Mouse (Mus musculus): ENCODE data around the gene Ppp1r2. TPM values are rescaled to one million over a fixed set of nuclear protein-coding genes. Genes with fewer than 3 reads are reported as not detected.
A peak's percentile ranks its signal among the peaks of the same experiment; 100 is the strongest.

The Ppp1r2 gene
- polyA plus RNA-seq, 1 experiment from 2014 or later, result 87.7 TPM

- peaks cover 10% of the 10 kb centered on the region for H3K36me3 ChIP-seq
- H3K4me1 ChIP-seq, result no peaks in the 10 kb centered on the region
- no peak overlapping the region for H3K4me2 ChIP-seq
- H3K27me3 ChIP-seq, result no peaks in the 10 kb centered on the region
- no peak for ATAC-seq (replicated peaks; ENCODE audit: low FRiP score)
- H3K27ac ChIP-seq, result no peak overlapping the region
- H3K9me3 ChIP-seq (replicated peaks), result no peaks in the 10 kb centered on the region
- no peak overlapping the region for H3K9ac ChIP-seq
- no peak overlapping the region for H3K4me3 ChIP-seq (replicated peaks)
- WGBS, result 77% methylated on average over 7 of the region's 7 CpGs
These were observed 27.6 kb downstream of the Ppp1r2 start for GRCm38 (mm10) chr16:31247442-31247841.

GRCm38 (mm10) chr16:31244053-31244452, 31.0 kb downstream of the Ppp1r2 start:
- Histone ChIP-seq H3K36me3 (no peaks in the 10 kb centered on the region), H3K4me3 (replicated peaks) (no peak overlapping the region), H3K27ac (no peak overlapping the region), H3K27me3 (no peaks in the 10 kb centered on the region), H3K9me3 (replicated peaks) (no peaks in the 10 kb centered on the region), H3K4me2 (no peak overlapping the region), H3K4me1 (no peaks in the 10 kb centered on the region), H3K9ac (no peak overlapping the region)
- WGBS, result 80% methylated on average over 3 of the region's 3 CpGs
- no peak for ATAC-seq (replicated peaks; ENCODE audit: low FRiP score)

- H3K9ac ChIP-seq, result no peak overlapping the region
- no peak overlapping the region for H3K27ac ChIP-seq
- 80% methylated on average over 9 of the region's 9 CpGs for WGBS
- H3K4me3 ChIP-seq (replicated peaks), result no peak overlapping the region
- no peaks in the 10 kb centered on the region for H3K9me3 ChIP-seq (replicated peaks)
- ATAC-seq (replicated peaks; ENCODE audit: low FRiP score), result no peak
- H3K4me2 ChIP-seq, result no peak overlapping the region
- H3K27me3 ChIP-seq, result no peaks in the 10 kb centered on the region
- H3K36me3 ChIP-seq, result no peaks in the 10 kb centered on the region
- H3K4me1 ChIP-seq, result no peaks in the 10 kb centered on the region
These were observed 33.6 kb downstream of the Ppp1r2 start for GRCm38 (mm10) chr16:31241433-31241832.

- Histone ChIP-seq H3K27ac (no peak overlapping the region), H3K4me1 (peaks cover 5% of the 10 kb centered on the region), H3K36me3 (no peaks in the 10 kb centered on the region), H3K4me2 (no peak overlapping the region), H3K4me3 (replicated peaks) (no peak overlapping the region), H3K9ac (no peak overlapping the region), H3K9me3 (replicated peaks) (no peaks in the 10 kb centered on the region), H3K27me3 (no peaks in the 10 kb centered on the region)
- WGBS, result 89% methylated on average over 8 of the region's 8 CpGs
- ATAC-seq (replicated peaks; ENCODE audit: low FRiP score), result no peak
These were observed 34.5 kb downstream of the Ppp1r2 start for GRCm38 (mm10) chr16:31240569-31240968.

- H3K27me3 ChIP-seq, result no peaks in the 10 kb centered on the region
- H3K27ac ChIP-seq, result no peak overlapping the region
- no peaks in the 10 kb centered on the region for H3K9me3 ChIP-seq (replicated peaks)
- H3K4me3 ChIP-seq (replicated peaks), result no peak overlapping the region
- 78% methylated on average over 5 of the region's 5 CpGs for WGBS
- peaks cover 19% of the 10 kb centered on the region for H3K4me1 ChIP-seq
- no peak overlapping the region for H3K4me2 ChIP-seq
- no peak for ATAC-seq (replicated peaks; ENCODE audit: low FRiP score)
- H3K36me3 ChIP-seq, result no peaks in the 10 kb centered on the region
- no peak overlapping the region for H3K9ac ChIP-seq
These were observed 36.8 kb downstream of the Ppp1r2 start for GRCm38 (mm10) chr16:31238281-31238680.

GRCm38 (mm10) chr16:31235457-31236310, 39.4 kb downstream of the Ppp1r2 start:
- 21% methylated on average over 18 of the region's 18 CpGs for WGBS
- Histone ChIP-seq H3K27ac (no peak overlapping the region), H3K4me2 (peak overlapping the region; percentile 45), H3K4me3 (replicated peaks) (no peak overlapping the region), H3K36me3 (no peaks in the 10 kb centered on the region), H3K4me1 (peaks cover 23% of the 10 kb centered on the region), H3K9ac (no peak overlapping the region), H3K27me3 (no peaks in the 10 kb centered on the region), H3K9me3 (replicated peaks) (no peaks in the 10 kb centered on the region)
- ATAC-seq (replicated peaks; ENCODE audit: low FRiP score), result no peak

GRCm38 (mm10) chr16:31234808-31235456, 40.1 kb downstream of the Ppp1r2 start:
- H3K4me3 ChIP-seq (replicated peaks), result no peak overlapping the region
- H3K4me2 ChIP-seq, result no peak overlapping the region; the same call in 1 of the 2 replicates
- H3K36me3 ChIP-seq, result no peaks in the 10 kb centered on the region
- no peak overlapping the region for H3K9ac ChIP-seq
- no peak for ATAC-seq (replicated peaks; ENCODE audit: low FRiP score)
- H3K9me3 ChIP-seq (replicated peaks), result no peaks in the 10 kb centered on the region
- WGBS, result 79% methylated on average over 12 of the region's 12 CpGs
- no peaks in the 10 kb centered on the region for H3K27me3 ChIP-seq
- H3K4me1 ChIP-seq, result peaks cover 23% of the 10 kb centered on the region
- no peak overlapping the region for H3K27ac ChIP-seq

GRCm38 (mm10) chr16:31234356-31234755, 40.7 kb downstream of the Ppp1r2 start:
- Histone ChIP-seq H3K9me3 (replicated peaks) (no peaks in the 10 kb centered on the region), H3K27ac (no peak overlapping the region), H3K4me2 (peak overlapping the region; percentile 58), H3K4me3 (replicated peaks) (no peak overlapping the region), H3K27me3 (no peaks in the 10 kb centered on the region), H3K9ac (no peak overlapping the region), H3K36me3 (no peaks in the 10 kb centered on the region), H3K4me1 (peaks cover 23% of the 10 kb centered on the region)
- WGBS, result 46% methylated on average over 3 of the region's 3 CpGs
- no peak for ATAC-seq (replicated peaks; ENCODE audit: low FRiP score)

GRCm38 (mm10) chr16:31233541-31234339, 41.3 kb downstream of the Ppp1r2 start:
- Histone ChIP-seq H3K36me3 (no peaks in the 10 kb centered on the region), H3K4me3 (replicated peaks) (peak overlapping the region; percentile 20), H3K4me1 (peaks cover 23% of the 10 kb centered on the region), H3K27ac (no peak overlapping the region), H3K4me2 (peak overlapping the region; percentile 58), H3K9ac (no peak overlapping the region), H3K27me3 (no peaks in the 10 kb centered on the region), H3K9me3 (replicated peaks) (no peaks in the 10 kb centered on the region)
- ATAC-seq (replicated peaks; ENCODE audit: low FRiP score), result 0 out of 2 replicates have a peak, but pooled peaks have one; percentile 34
- WGBS, result 12% methylated on average over 20 of the region's 20 CpGs

- Histone ChIP-seq H3K27me3 (no peaks in the 10 kb centered on the region), H3K9ac (no peak overlapping the region), H3K9me3 (replicated peaks) (no peaks in the 10 kb centered on the region), H3K4me3 (replicated peaks) (no peak overlapping the region), H3K36me3 (no peaks in the 10 kb centered on the region), H3K4me1 (peaks cover 23% of the 10 kb centered on the region), H3K27ac (no peak overlapping the region), H3K4me2 (peak overlapping the region; percentile 58)
- 0 out of 2 replicates have a peak, but pooled peaks have one; percentile 13 for ATAC-seq (replicated peaks; ENCODE audit: low FRiP score)
- 9% methylated on average over 4 of the region's 4 CpGs for WGBS
These were observed 41.9 kb downstream of the Ppp1r2 start for GRCm38 (mm10) chr16:31233167-31233498.

- no peaks in the 10 kb centered on the region for H3K27me3 ChIP-seq
- 59% methylated on average over 5 of the region's 5 CpGs for WGBS
- ATAC-seq (replicated peaks; ENCODE audit: low FRiP score), result no peak
- no peaks in the 10 kb centered on the region for H3K9me3 ChIP-seq (replicated peaks)
- H3K9ac ChIP-seq, result no peak overlapping the region
- no peak overlapping the region for H3K27ac ChIP-seq
- H3K4me1 ChIP-seq, result peaks cover 23% of the 10 kb centered on the region
- no peak overlapping the region for H3K4me2 ChIP-seq
- no peaks in the 10 kb centered on the region for H3K36me3 ChIP-seq
- H3K4me3 ChIP-seq (replicated peaks), result no peak overlapping the region
These were observed 42.4 kb downstream of the Ppp1r2 start for GRCm38 (mm10) chr16:31232491-31233166.

All from kidney, embryonic 15.5 days (tissue).